Mouse (Mus musculus) heart, embryonic 12.5 days (tissue): ENCODE data around the gene Agrp. TPM values are rescaled to one million over a fixed set of nuclear protein-coding genes. Genes with fewer than 3 reads are reported as not detected.

Experiments
- ATAC-seq: fragments of 200-750 bp; cut with Nextera tagmentation; 2 replicates; pipeline ENCODE4 v1.8.0; 2017; ENCODE audit warnings: moderate TSS enrichment, moderate library complexity; ENCODE audit not compliant: insufficient number of reproducible peaks, low FRiP score
- H3K27ac ChIP-seq: fragments of 300-500 bp; sonication (generic); 2 replicates; pipeline ENCODE4 v1.5.1; 2016; ENCODE audit warnings: mild to moderate bottlenecking, moderate library complexity; ENCODE audit not compliant: poor library complexity, severe bottlenecking
- H3K27me3 ChIP-seq: fragments of 300-500 bp; sonication (generic); replicated peaks from 2 replicates; pipeline ENCODE4 v1.6.1; 2016; ENCODE audit warnings: mild to moderate bottlenecking, moderate library complexity
- H3K36me3 ChIP-seq: fragments of 300-500 bp; sonication (generic); 2 replicates; pipeline ENCODE4 v1.6.1; 2016; ENCODE audit warnings: mild to moderate bottlenecking, moderate library complexity
- H3K4me1 ChIP-seq: fragments of 300-500 bp; sonication (generic); replicated peaks from 2 replicates; pipeline ENCODE4 v1.6.1; 2016; ENCODE audit warnings: mild to moderate bottlenecking
- H3K4me2 ChIP-seq: fragments of 300-500 bp; sonication (generic); 2 replicates; pipeline ENCODE4 v1.6.1; 2016; ENCODE audit warnings: mild to moderate bottlenecking, moderate library complexity
- H3K4me3 ChIP-seq: fragments of 300-500 bp; sonication (generic); 2 replicates; pipeline ENCODE4 v1.5.1; 2016; ENCODE audit warnings: mild to moderate bottlenecking
- H3K9ac ChIP-seq: fragments of 300-500 bp; sonication (generic); 2 replicates; pipeline ENCODE4 v1.6.1; 2016; ENCODE audit warnings: mild to moderate bottlenecking, moderate library complexity
- H3K9me3 ChIP-seq: fragments of 300-500 bp; sonication (generic); replicated peaks from 2 replicates; pipeline ENCODE4 v1.6.1; 2016; ENCODE audit warnings: mild to moderate bottlenecking, moderate library complexity
- WGBS: fragments of 180-500 bp; shearing (Covaris S2); methylation state at CpG from one replicate; pipeline ENCODE4 v1.1.7; 2016; 5-methylcytosine and 5-hydroxymethylcytosine counted together
- polyA plus RNA-seq: library from polyadenylated mRNA; unstranded; fragments of >200 nt; fragmentation: Nextera tagmentation; extraction: Ambion mirVana; gene quantifications from 2 replicates; pipeline ENCODE4 v1.2.1, GENCODE M21; 2016

The Agrp gene
- polyA plus RNA-seq, 1 experiment from 2014 or later = 0.64 TPM

- Histone ChIP-seq H3K27me3 (no peaks in the 10 kb centered on the region), H3K9ac (no peak overlapping the region), H3K4me1 (peaks cover 26% of the 10 kb centered on the region), H3K36me3 (no peaks in the 10 kb centered on the region), H3K4me2 (no peak overlapping the region), H3K9me3 (no peaks in the 10 kb centered on the region), H3K4me3 (no peak overlapping the region), H3K27ac (no peak overlapping the region)
- no peak for ATAC-seq
- WGBS = 54% methylated on average over 6 of the region's 6 CpGs
Measured at GRCm38 (mm10) chr8:105598777-105599176, 38.4 kb downstream of the Agrp start.

- peak overlapping the region; percentile 63 for H3K4me2 ChIP-seq
- H3K4me3 ChIP-seq = peak overlapping the region; percentile 26
- H3K9ac ChIP-seq = peak overlapping the region; percentile 31; the same call in 1 of the 2 replicates
- ATAC-seq = peak; percentile 48; the same call in 1 of the 2 replicates
- no peak overlapping the region for H3K27ac ChIP-seq
- peaks cover 30% of the 10 kb centered on the region for H3K4me1 ChIP-seq
- 8% methylated on average over 14 of the region's 14 CpGs for WGBS
- H3K27me3 ChIP-seq = no peaks in the 10 kb centered on the region
- no peaks in the 10 kb centered on the region for H3K9me3 ChIP-seq
- H3K36me3 ChIP-seq = no peaks in the 10 kb centered on the region
Measured at GRCm38 (mm10) chr8:105596362-105597034, 40.7 kb downstream of the Agrp start.

- peak overlapping the region; percentile 81 for H3K27ac ChIP-seq
- peak overlapping the region; percentile 66 for H3K9ac ChIP-seq
Measured at GRCm38 (mm10) chr8:105594451-105595242, 42.5 kb downstream of the Agrp start.

GRCm38 (mm10) chr8:105593859-105594258, 43.3 kb downstream of the Agrp start:
- Histone ChIP-seq H3K4me3 (peak overlapping the region; percentile 39), H3K27ac (peak overlapping the region; percentile 81), H3K9me3 (no peaks in the 10 kb centered on the region), H3K4me1 (peaks cover 30% of the 10 kb centered on the region), H3K27me3 (no peaks in the 10 kb centered on the region), H3K9ac (peak overlapping the region; percentile 66), H3K36me3 (no peaks in the 10 kb centered on the region), H3K4me2 (peak overlapping the region; percentile 65)
- 14% methylated on average over 15 of the region's 15 CpGs for WGBS
- peak; percentile 81 for ATAC-seq

More at GRCm38 (mm10) chr8:105594451-105595242, 42.5 kb downstream of the Agrp start:
- Histone ChIP-seq H3K27me3 (no peaks in the 10 kb centered on the region), H3K4me2 (peak overlapping the region; percentile 65), H3K9me3 (no peaks in the 10 kb centered on the region), H3K4me1 (peaks cover 30% of the 10 kb centered on the region), H3K4me3 (peak overlapping the region; percentile 39), H3K36me3 (no peaks in the 10 kb centered on the region)
- no peak for ATAC-seq
- WGBS = 63% methylated on average over 18 of the region's 18 CpGs

DNA sequence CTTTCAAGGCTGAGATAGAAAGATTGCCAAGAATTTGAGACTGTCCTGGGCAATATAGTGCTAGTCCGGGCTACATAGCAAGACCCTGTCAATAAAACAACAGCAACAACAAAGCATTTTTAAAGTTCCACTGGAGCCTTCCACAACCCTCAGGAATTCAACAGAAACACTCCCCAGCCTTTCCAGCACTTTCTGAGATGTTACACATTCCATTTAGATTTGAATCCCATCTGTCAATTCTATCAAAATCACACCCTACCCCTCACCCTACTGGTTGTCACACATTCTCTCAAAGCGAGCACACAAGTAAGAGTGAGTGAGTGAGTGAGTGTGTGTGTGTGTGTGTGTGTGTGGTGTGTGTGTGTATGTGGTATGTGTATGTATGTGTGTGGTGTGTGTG, 44.8 kb downstream of the Agrp start:
- Histone ChIP-seq H3K9ac (no peak overlapping the region), H3K4me1 (peaks cover 30% of the 10 kb centered on the region)
- ATAC-seq = no peak

GRCm38 (mm10) chr8:105579719-105580118, 57.5 kb downstream of the Agrp start:
- Histone ChIP-seq H3K27ac (no peak overlapping the region), H3K27me3 (no peaks in the 10 kb centered on the region), H3K9ac (no peak overlapping the region), H3K36me3 (no peaks in the 10 kb centered on the region), H3K4me1 (0 out of 2 replicates have a peak, but pooled peaks cover 4% of the 10 kb centered on the region), H3K9me3 (no peaks in the 10 kb centered on the region), H3K4me3 (no peak overlapping the region), H3K4me2 (no peak overlapping the region)
- no peak for ATAC-seq
- WGBS = 53% methylated on average over 3 of the region's 3 CpGs

More for the DNA sequence above, 44.8 kb downstream of the Agrp start:
- Histone ChIP-seq H3K36me3 (no peaks in the 10 kb centered on the region), H3K9me3 (no peaks in the 10 kb centered on the region), H3K27ac (no peak overlapping the region), H3K4me3 (no peak overlapping the region), H3K27me3 (no peaks in the 10 kb centered on the region), H3K4me2 (no peak overlapping the region)
- 66% methylated on average over 2 of the region's 2 CpGs for WGBS

GRCm38 (mm10) chr8:105575538-105575937, 61.7 kb downstream of the Agrp start:
- no peaks in the 10 kb centered on the region for H3K27me3 ChIP-seq
- H3K4me3 ChIP-seq = no peak overlapping the region
- no peaks in the 10 kb centered on the region for H3K36me3 ChIP-seq
- no peak overlapping the region for H3K4me2 ChIP-seq
- WGBS = 58% methylated on average over 3 of the region's 3 CpGs
- H3K27ac ChIP-seq = no peak overlapping the region
- no peak for ATAC-seq
- no peaks in the 10 kb centered on the region for H3K9me3 ChIP-seq
- H3K9ac ChIP-seq = no peak overlapping the region
- 0 out of 2 replicates have a peak, but pooled peaks cover 4% of the 10 kb centered on the region for H3K4me1 ChIP-seq

DNA sequence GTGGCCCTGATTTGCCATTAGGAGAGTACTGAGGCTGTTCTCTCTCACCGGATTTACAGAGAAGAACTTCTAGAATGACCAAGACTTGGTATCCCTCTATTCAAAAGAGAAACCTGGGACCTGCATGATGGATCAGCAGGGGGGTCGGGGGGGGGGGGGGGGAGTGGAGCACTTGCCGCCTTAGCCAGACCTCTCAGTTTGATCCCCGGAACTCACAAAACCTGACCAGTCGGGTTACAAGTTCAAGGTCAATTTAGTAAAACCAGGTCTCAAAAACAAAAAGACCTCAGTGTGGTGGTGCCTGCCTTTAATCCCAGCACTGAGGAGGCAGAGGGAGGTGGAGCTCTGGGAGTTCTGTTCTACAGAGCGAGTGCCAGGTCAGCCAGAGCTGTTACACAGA, 62.5 kb downstream of the Agrp start:
- no peaks in the 10 kb centered on the region for H3K36me3 ChIP-seq
- H3K27me3 ChIP-seq = no peaks in the 10 kb centered on the region
- WGBS = 47% methylated on average over 6 of the region's 6 CpGs
- H3K4me3 ChIP-seq = no peak overlapping the region
- H3K27ac ChIP-seq = no peak overlapping the region
- ATAC-seq = no peak
- no peaks in the 10 kb centered on the region for H3K9me3 ChIP-seq
- H3K4me2 ChIP-seq = no peak overlapping the region
- no peak overlapping the region for H3K9ac ChIP-seq
- H3K4me1 ChIP-seq = 0 out of 2 replicates have a peak, but pooled peaks cover 4% of the 10 kb centered on the region

DNA sequence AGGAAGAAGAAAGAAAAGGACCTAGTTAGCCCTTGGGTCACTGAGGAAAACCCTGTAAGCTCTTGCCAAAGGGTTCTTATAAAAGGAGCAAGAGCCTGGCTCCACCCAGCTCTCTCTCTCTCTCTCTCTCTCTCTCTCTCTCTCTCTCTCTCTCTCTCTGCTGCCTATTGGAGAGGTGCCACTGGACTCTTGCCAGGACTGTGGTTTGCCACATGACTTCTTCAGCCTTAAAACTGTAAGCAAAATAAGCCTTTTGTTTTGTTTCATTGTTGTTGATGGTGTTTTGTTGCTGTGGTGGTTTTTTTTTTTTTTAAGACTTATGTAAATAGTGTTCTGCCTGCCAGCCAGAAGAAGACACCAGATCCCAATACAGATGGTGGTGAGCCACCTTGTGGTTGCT, 63.8 kb downstream of the Agrp start:
- Histone ChIP-seq H3K9ac (no peak overlapping the region), H3K4me2 (no peak overlapping the region), H3K36me3 (no peaks in the 10 kb centered on the region), H3K4me3 (no peak overlapping the region), H3K9me3 (no peaks in the 10 kb centered on the region), H3K27me3 (no peaks in the 10 kb centered on the region), H3K27ac (no peak overlapping the region), H3K4me1 (no peaks in the 10 kb centered on the region)
- ATAC-seq = no peak

GRCm38 (mm10) chr8:105571810-105572209, 65.4 kb downstream of the Agrp start:
- Histone ChIP-seq H3K4me2 (no peak overlapping the region), H3K9me3 (no peaks in the 10 kb centered on the region), H3K9ac (no peak overlapping the region), H3K27ac (no peak overlapping the region), H3K27me3 (no peaks in the 10 kb centered on the region), H3K4me1 (peaks cover 5% of the 10 kb centered on the region), H3K36me3 (no peaks in the 10 kb centered on the region), H3K4me3 (no peak overlapping the region)
- ATAC-seq = no peak
- 85% methylated on average over 9 of the region's 9 CpGs for WGBS
